Mouse (Mus musculus): ENCODE measurements around the gene Tigd3. TPM values are rescaled to one million over a fixed set of nuclear protein-coding genes. Genes with fewer than 3 reads are reported as not detected.

Gene Tigd3
- polyA plus RNA-seq, 1 experiment: 6.4 TPM

- H3K4me1 ChIP-seq (ENCODE audit: control insufficient read depth, insufficient read depth, low read length): peaks cover 2% of the 10 kb centered on the region; the same call in 1 of the 2 replicates
- no peak for TF ChIP-seq CTCF (IDR thresholded peaks at IDR 0.05; ENCODE audit: control insufficient read depth, insufficient read depth, low read length)
- no peak for TF ChIP-seq POLR2A (IDR thresholded peaks at IDR 0.05; ENCODE audit: borderline replicate concordance, control insufficient read depth, low read depth, low read length)
- peak overlapping the region; percentile 37; the same call in 1 of the 2 replicates for H3K27ac ChIP-seq (ENCODE audit: control insufficient read depth, insufficient read depth, low read depth, low read length, poor library complexity)
- peak overlapping the region; percentile 41 for H3K4me3 ChIP-seq (replicated peaks; ENCODE audit: control insufficient read depth, low read depth, low read length)
- WGBS: 31% methylated on average over 4 of the region's 4 CpGs
These were observed 52.5 kb downstream of the Tigd3 start for GRCm38 (mm10) chr19:5841389-5841946.

Other genes with a start within 250 kb of the Tigd3 start
- 72.2 and 101 TPM in 2 replicates for gene Sipa1, start 230.4 kb downstream of the Tigd3 start, polyA plus RNA-seq (2011; ENCODE audit: insufficient read depth, insufficient read length, low replicate concordance, missing spikeins)
- gene Map3k11, start 205.4 kb downstream of the Tigd3 start, polyA plus RNA-seq (2011; ENCODE audit: insufficient read depth, insufficient read length, low replicate concordance, missing spikeins): 26.8 and 60.5 TPM in 2 replicates
- 43.5 and 99.7 TPM in 2 replicates for gene Pcnx3, start 205.2 kb downstream of the Tigd3 start, polyA plus RNA-seq (2011; ENCODE audit: insufficient read depth, insufficient read length, low replicate concordance, missing spikeins)
- gene Kcnk7, start 189.8 kb downstream of the Tigd3 start, polyA plus RNA-seq (2011; ENCODE audit: insufficient read depth, insufficient read length, low replicate concordance, missing spikeins): not detected in 2 replicates
- 130 and 224 TPM in 2 replicates for gene Ehbp1l1, start 167.8 kb downstream of the Tigd3 start, polyA plus RNA-seq (2011; ENCODE audit: insufficient read depth, insufficient read length, low replicate concordance, missing spikeins)
- gene Fam89b, start 164.5 kb downstream of the Tigd3 start, polyA plus RNA-seq (2011; ENCODE audit: insufficient read depth, insufficient read length, low replicate concordance, missing spikeins): 33.5 and 37.8 TPM in 2 replicates
- 10.5 and 13.4 TPM in 2 replicates for gene Ltbp3, start 153.2 kb downstream of the Tigd3 start, polyA plus RNA-seq (2011; ENCODE audit: insufficient read depth, insufficient read length, low replicate concordance, missing spikeins)
- gene Scyl1, start 122.7 kb downstream of the Tigd3 start, polyA plus RNA-seq (2011; ENCODE audit: insufficient read depth, insufficient read length, low replicate concordance, missing spikeins): 26.8 and 38.8 TPM in 2 replicates
- 14.3 and 18.1 TPM in 2 replicates for gene Frmd8, start 18.9 kb downstream of the Tigd3 start, polyA plus RNA-seq (2011; ENCODE audit: insufficient read depth, insufficient read length, low replicate concordance, missing spikeins)
- 11.6 and 24.6 TPM in 2 replicates for gene Slc25a45, start 16.3 kb downstream of the Tigd3 start, polyA plus RNA-seq (2011; ENCODE audit: insufficient read depth, insufficient read length, low replicate concordance, missing spikeins)
- gene Dpf2, start 18.9 kb upstream of the Tigd3 start, polyA plus RNA-seq (2011; ENCODE audit: insufficient read depth, insufficient read length, low replicate concordance, missing spikeins): 31.1 and 60.8 TPM in 2 replicates
- gene Cdc42ep2, start 30.7 kb upstream of the Tigd3 start, polyA plus RNA-seq (2011; ENCODE audit: insufficient read depth, insufficient read length, low replicate concordance, missing spikeins): 2.3 and 5.3 TPM in 2 replicates
- gene Pola2, start 70.1 kb upstream of the Tigd3 start, polyA plus RNA-seq (2011; ENCODE audit: insufficient read depth, insufficient read length, low replicate concordance, missing spikeins): 41.9 and 79.8 TPM in 2 replicates
- gene Slc22a20, start 92.0 kb upstream of the Tigd3 start, polyA plus RNA-seq (2011; ENCODE audit: insufficient read depth, insufficient read length, low replicate concordance, missing spikeins): 0.80 TPM in 1 of 2 replicates, not detected in the other
- 59.9 and 139 TPM in 2 replicates for gene Capn1, start 121.7 kb upstream of the Tigd3 start, polyA plus RNA-seq (2011; ENCODE audit: insufficient read depth, insufficient read length, low replicate concordance, missing spikeins)
- 30.5 and 58.5 TPM in 2 replicates for gene Syvn1, start 152.4 kb upstream of the Tigd3 start, polyA plus RNA-seq (2011; ENCODE audit: insufficient read depth, insufficient read length, low replicate concordance, missing spikeins)
- 29.9 and 52.5 TPM in 2 replicates for gene Mrpl49, start 163.6 kb upstream of the Tigd3 start, polyA plus RNA-seq (2011; ENCODE audit: insufficient read depth, insufficient read length, low replicate concordance, missing spikeins)
- gene Fau, start 163.7 kb upstream of the Tigd3 start, polyA plus RNA-seq (2011; ENCODE audit: insufficient read depth, insufficient read length, low replicate concordance, missing spikeins): 2,232 and 4,155 TPM in 2 replicates
- gene Znhit2, start 167.0 kb upstream of the Tigd3 start, polyA plus RNA-seq (2011; ENCODE audit: insufficient read depth, insufficient read length, low replicate concordance, missing spikeins): 8.4 and 14.3 TPM in 2 replicates
- 5.9 and 12.3 TPM in 2 replicates for gene Tm7sf2, start 174.2 kb upstream of the Tigd3 start, polyA plus RNA-seq (2011; ENCODE audit: insufficient read depth, insufficient read length, low replicate concordance, missing spikeins)
- 48.4 and 85.1 TPM in 2 replicates for gene Vps51, start 183.1 kb upstream of the Tigd3 start, polyA plus RNA-seq (2011; ENCODE audit: insufficient read depth, insufficient read length, low replicate concordance, missing spikeins)
- not detected in 2 replicates for gene Tmem262, start 185.9 kb upstream of the Tigd3 start, polyA plus RNA-seq (2011; ENCODE audit: insufficient read depth, insufficient read length, low replicate concordance, missing spikeins)
- not detected in 2 replicates for gene Gm28374, start 188.1 kb upstream of the Tigd3 start, polyA plus RNA-seq (2011; ENCODE audit: insufficient read depth, insufficient read length, low replicate concordance, missing spikeins)
- gene Zfpl1, start 190.8 kb upstream of the Tigd3 start, polyA plus RNA-seq (2011; ENCODE audit: insufficient read depth, insufficient read length, low replicate concordance, missing spikeins): 12.2 and 22.8 TPM in 2 replicates
- 28.8 and 31.0 TPM in 2 replicates for gene Cdca5, start 190.8 kb upstream of the Tigd3 start, polyA plus RNA-seq (2011; ENCODE audit: insufficient read depth, insufficient read length, low replicate concordance, missing spikeins)
- 6.6 and 6.9 TPM in 2 replicates for gene AC131692.1, start 200.3 kb upstream of the Tigd3 start, polyA plus RNA-seq (2011; ENCODE audit: insufficient read depth, insufficient read length, low replicate concordance, missing spikeins)
- gene Naaladl1, start 211.6 kb upstream of the Tigd3 start, polyA plus RNA-seq (2011; ENCODE audit: insufficient read depth, insufficient read length, low replicate concordance, missing spikeins): 5.2 and 5.3 TPM in 2 replicates
- gene Sac3d1, start 224.5 kb upstream of the Tigd3 start, polyA plus RNA-seq (2011; ENCODE audit: insufficient read depth, insufficient read length, low replicate concordance, missing spikeins): 2.5 and 6.0 TPM in 2 replicates
- 33.2 and 38.4 TPM in 2 replicates for gene Snx15, start 234.2 kb upstream of the Tigd3 start, polyA plus RNA-seq (2011; ENCODE audit: insufficient read depth, insufficient read length, low replicate concordance, missing spikeins)
- 0.93 TPM in 1 of 2 replicates, not detected in the other for gene Batf2, start 246.8 kb upstream of the Tigd3 start, polyA plus RNA-seq (2011; ENCODE audit: insufficient read depth, insufficient read length, low replicate concordance, missing spikeins)
- gene Arl2, start 247.4 kb upstream of the Tigd3 start, polyA plus RNA-seq (2011; ENCODE audit: insufficient read depth, insufficient read length, low replicate concordance, missing spikeins): 19.6 and 20.5 TPM in 2 replicates

All from bone marrow, adult 2 months (tissue).